Mouse (Mus musculus) intestine, embryonic 14.5 days (tissue): ENCODE data around the gene Plcb1. TPM values are rescaled to one million over a fixed set of nuclear protein-coding genes. Genes with fewer than 3 reads are reported as not detected.

Experiments used
- ATAC-seq: fragments of 200-750 bp; cut with Nextera tagmentation; replicated peaks from 2 replicates; pipeline ENCODE4 v1.8.0; 2017; ENCODE audit warnings: low read depth, moderate number of reproducible peaks, moderate TSS enrichment, moderate library complexity; ENCODE audit not compliant: low FRiP score, low TSS enrichment
- DNase-seq: peaks from one replicate; pipeline ENCODE4 v3.0.0-alpha.2; 2018; ENCODE audit warnings: low spot score
- H3K27ac ChIP-seq: fragments of 300-500 bp; sonication (generic); 2 replicates; pipeline ENCODE4 v1.5.1; 2014; ENCODE audit warnings: low read depth, mild to moderate bottlenecking, control low read depth
- H3K27me3 ChIP-seq: fragments of 300-500 bp; sonication (generic); replicated peaks from 2 replicates; pipeline ENCODE4 v1.6.1; 2014; ENCODE audit warnings: low read length, control low read depth; ENCODE audit not compliant: control insufficient read depth, insufficient read depth
- H3K36me3 ChIP-seq: fragments of 300-500 bp; sonication (generic); 2 replicates; pipeline ENCODE4 v1.6.1; 2014; ENCODE audit warnings: low read length, control low read depth; ENCODE audit not compliant: control insufficient read depth, insufficient read depth
- H3K4me1 ChIP-seq: fragments of 300-500 bp; sonication (generic); replicated peaks from 2 replicates; pipeline ENCODE4 v1.6.1; 2014; ENCODE audit warnings: low read length, control low read depth, mixed read lengths; ENCODE audit not compliant: control insufficient read depth, insufficient read depth
- H3K4me2 ChIP-seq: fragments of 300-500 bp; sonication (generic); 2 replicates; pipeline ENCODE4 v1.6.1; 2014; ENCODE audit warnings: low read length
- H3K4me3 ChIP-seq: fragments of 300-500 bp; sonication (generic); 2 replicates; pipeline ENCODE4 v1.5.1; 2014; ENCODE audit warnings: low read depth, low read length, control low read depth, mixed read lengths
- H3K9ac ChIP-seq: fragments of 300-500 bp; sonication (generic); 2 replicates; pipeline ENCODE4 v1.6.1; 2014; ENCODE audit warnings: mild to moderate bottlenecking, low read length
- H3K9me3 ChIP-seq: fragments of 300-500 bp; sonication (generic); 2 replicates; pipeline ENCODE4 v1.6.1; 2016; ENCODE audit warnings: low read length, control low read depth; ENCODE audit not compliant: control insufficient read depth
- WGBS: fragments of 180-500 bp; shearing (Covaris S2); extraction: QIAGEN DNeasy Blood & Tissue Kit; methylation state at CpG from one replicate; pipeline ENCODE4 v1.1.7; 2014; 5-methylcytosine and 5-hydroxymethylcytosine counted together
- polyA plus RNA-seq: library from polyadenylated mRNA; unstranded; fragments of >200 nt; fragmentation: Nextera tagmentation; extraction: Ambion mirVana; gene quantifications from 2 replicates; pipeline ENCODE4 v1.2.1, GENCODE M21; 2014

Plcb1 gene
- polyA plus RNA-seq, 1 experiment from 2014 or later = 14.0 TPM

DNA sequence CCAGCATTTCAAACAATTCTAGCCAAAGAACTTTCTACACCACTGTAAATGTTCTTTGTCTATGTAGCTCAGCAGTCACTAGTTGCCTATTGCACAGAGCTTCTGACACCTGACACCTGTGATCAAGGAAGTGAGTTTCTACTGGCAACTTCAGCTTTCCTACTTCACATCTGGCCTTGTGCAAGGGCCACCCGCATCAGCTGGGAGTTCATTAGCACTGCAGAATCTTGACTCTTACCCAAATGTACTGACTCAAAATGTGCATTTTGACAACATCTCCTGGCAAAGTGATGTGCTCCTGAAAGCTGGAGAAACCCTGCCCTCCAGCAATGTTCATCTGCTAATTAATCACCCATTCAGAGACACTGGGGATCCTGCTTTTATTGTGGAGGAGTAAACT is 232.4 kb downstream of the Plcb1 start:
- no peak overlapping the region for H3K4me3 ChIP-seq
- H3K9me3 ChIP-seq = no peaks in the 10 kb centered on the region
- no peaks in the 10 kb centered on the region for H3K27me3 ChIP-seq
- no peak overlapping the region for H3K27ac ChIP-seq
- DNase-seq = no peak
- H3K4me2 ChIP-seq = no peak overlapping the region
- 0 out of 2 replicates have a peak, but pooled peaks cover 3% of the 10 kb centered on the region for H3K4me1 ChIP-seq
- H3K9ac ChIP-seq = no peak overlapping the region
- ATAC-seq = no peak
- WGBS = 58% methylated on average over 1 of the region's 1 CpGs
- H3K36me3 ChIP-seq = no peaks in the 10 kb centered on the region

- ATAC-seq (no peak), DNase-seq (no peak)
- no peak overlapping the region for H3K4me2 ChIP-seq
- H3K36me3 ChIP-seq = no peaks in the 10 kb centered on the region
- H3K9me3 ChIP-seq = no peaks in the 10 kb centered on the region
- no peak overlapping the region for H3K4me3 ChIP-seq
- no peak overlapping the region for H3K9ac ChIP-seq
- WGBS = 72% methylated on average over 2 of the region's 2 CpGs
- no peak overlapping the region for H3K27ac ChIP-seq
- 0 out of 2 replicates have a peak, but pooled peaks cover 3% of the 10 kb centered on the region for H3K4me1 ChIP-seq
- H3K27me3 ChIP-seq = no peaks in the 10 kb centered on the region
Observed at GRCm38 (mm10) chr2:135018708-135019107, 232.8 kb downstream of the Plcb1 start.

- no peaks in the 10 kb centered on the region for H3K36me3 ChIP-seq
- H3K4me1 ChIP-seq = 0 out of 2 replicates have a peak, but pooled peaks cover 3% of the 10 kb centered on the region
- 87% methylated on average over 1 of the region's 1 CpGs for WGBS
- no peak overlapping the region for H3K4me2 ChIP-seq
- no peaks in the 10 kb centered on the region for H3K9me3 ChIP-seq
- no peak overlapping the region for H3K9ac ChIP-seq
- DNase-seq (no peak), ATAC-seq (no peak)
- H3K27me3 ChIP-seq = no peaks in the 10 kb centered on the region
- H3K4me3 ChIP-seq = no peak overlapping the region
- H3K27ac ChIP-seq = no peak overlapping the region
Observed at GRCm38 (mm10) chr2:135019588-135019987, 233.7 kb downstream of the Plcb1 start.

DNA sequence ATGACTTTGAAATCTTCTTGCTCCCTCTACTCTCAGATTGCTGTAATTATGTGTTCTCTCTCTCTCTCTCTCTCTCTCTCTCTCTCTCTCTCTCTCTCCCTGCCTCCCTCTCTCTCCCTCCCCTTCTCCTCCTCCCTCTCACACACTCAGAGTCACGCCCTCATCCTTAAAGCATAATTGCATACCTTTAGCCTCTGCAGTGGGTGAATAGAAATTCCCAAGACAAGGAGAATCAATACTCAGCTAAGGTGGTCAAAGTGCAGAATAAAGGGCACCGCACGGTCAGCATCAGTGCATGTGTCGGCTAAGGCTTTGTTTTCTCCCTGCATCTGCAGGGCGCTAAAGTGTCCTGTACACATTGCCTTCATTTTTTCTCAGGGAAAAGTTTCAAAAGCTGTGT is 243.4 kb downstream of the Plcb1 start:
- H3K4me1 ChIP-seq = peaks cover 8% of the 10 kb centered on the region; the same call in 1 of the 2 replicates
- H3K36me3 ChIP-seq = no peaks in the 10 kb centered on the region
- 0 out of 2 replicates have a peak overlapping the region, but pooled peaks have one; percentile 18 for H3K27ac ChIP-seq
- H3K27me3 ChIP-seq = no peaks in the 10 kb centered on the region
- peak; percentile 44; the same call in 1 of the 2 replicates for ATAC-seq
- DNase-seq = no peak
- H3K4me2 ChIP-seq = 0 out of 2 replicates have a peak overlapping the region, but pooled peaks have one; percentile 12
- H3K9ac ChIP-seq = no peak overlapping the region
- no peak overlapping the region for H3K4me3 ChIP-seq
- 29% methylated on average over 5 of the region's 5 CpGs for WGBS
- H3K9me3 ChIP-seq = no peaks in the 10 kb centered on the region

DNA sequence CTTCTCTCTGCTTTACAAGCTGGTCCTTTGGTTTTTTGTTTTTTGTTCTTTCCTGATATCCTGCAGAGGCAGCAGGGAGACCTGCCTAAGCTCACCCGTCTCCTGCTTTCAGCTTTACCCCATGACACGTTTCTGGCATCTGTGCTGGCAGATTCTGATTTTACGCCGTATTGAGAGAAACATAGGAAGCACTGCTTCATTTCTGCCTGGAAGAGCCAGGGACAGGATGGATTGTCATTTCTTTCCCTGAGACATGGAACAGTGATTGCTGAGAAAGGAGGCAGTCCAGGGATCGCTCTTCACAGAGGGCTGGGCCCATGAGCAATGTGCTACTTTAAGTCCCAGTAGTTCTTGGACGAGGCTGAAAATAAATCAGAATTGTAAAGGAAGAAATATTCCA is 243.8 kb downstream of the Plcb1 start:
- Histone ChIP-seq H3K9ac (no peak overlapping the region), H3K27ac (0 out of 2 replicates have a peak overlapping the region, but pooled peaks have one; percentile 18), H3K27me3 (no peaks in the 10 kb centered on the region), H3K4me2 (0 out of 2 replicates have a peak overlapping the region, but pooled peaks have one; percentile 12), H3K4me1 (peaks cover 8% of the 10 kb centered on the region; the same call in 1 of the 2 replicates), H3K9me3 (no peaks in the 10 kb centered on the region), H3K36me3 (no peaks in the 10 kb centered on the region), H3K4me3 (no peak overlapping the region)
- WGBS = 27% methylated on average over 6 of the region's 6 CpGs
- peak; percentile 82 for ATAC-seq
- DNase-seq = peak; percentile 59

DNA sequence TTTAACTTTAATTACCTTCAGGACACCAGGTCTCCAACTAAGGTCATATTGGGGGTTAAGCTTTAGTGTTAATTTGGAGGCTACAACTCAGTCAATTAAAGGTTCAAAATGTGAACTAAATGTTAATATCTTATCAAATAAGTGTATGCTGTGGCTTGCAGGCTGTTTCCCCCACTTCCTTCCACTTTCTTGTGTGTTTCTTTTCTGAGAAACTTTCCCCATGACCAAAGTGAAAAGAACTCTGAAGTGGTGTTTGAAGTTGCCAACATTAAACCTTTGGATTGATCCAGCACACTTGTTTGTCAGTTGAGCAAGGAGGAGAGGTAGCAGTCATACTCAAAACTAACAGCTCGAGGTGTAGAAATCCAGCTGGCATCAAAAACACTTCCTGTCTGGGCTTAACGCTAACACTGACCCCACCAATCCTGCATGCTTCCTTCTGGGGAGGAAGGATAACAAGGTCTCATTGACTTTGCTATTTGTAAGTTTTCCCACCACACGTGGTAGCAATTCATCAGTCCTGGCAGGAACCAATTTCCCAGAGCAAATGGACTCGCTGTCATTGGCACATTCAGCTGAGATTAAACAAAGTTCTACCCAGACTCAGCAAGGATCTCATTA is 249.9 kb downstream of the Plcb1 start:
- H3K9ac ChIP-seq = no peak overlapping the region

GRCm38 (mm10) chr2:135048791-135049190 is 262.9 kb downstream of the Plcb1 start:
- no peak overlapping the region for H3K4me2 ChIP-seq
- no peak overlapping the region for H3K4me3 ChIP-seq
- H3K27me3 ChIP-seq = no peaks in the 10 kb centered on the region
- H3K9ac ChIP-seq = no peak overlapping the region
- no peaks in the 10 kb centered on the region for H3K9me3 ChIP-seq
- no peak overlapping the region for H3K27ac ChIP-seq
- no peaks in the 10 kb centered on the region for H3K36me3 ChIP-seq
- ATAC-seq (no peak), DNase-seq (no peak)
- WGBS = 74% methylated on average over 2 of the region's 2 CpGs
- H3K4me1 ChIP-seq = no peaks in the 10 kb centered on the region

More for the DNA sequence above, 249.9 kb downstream of the Plcb1 start:
- no peak overlapping the region for H3K4me3 ChIP-seq
- 12% methylated on average over 4 of the region's 4 CpGs for WGBS
- DNase-seq (no peak), ATAC-seq (no peak)
- no peaks in the 10 kb centered on the region for H3K27me3 ChIP-seq
- H3K4me1 ChIP-seq = no peaks in the 10 kb centered on the region; the same call in 1 of the 2 replicates
- H3K27ac ChIP-seq = no peak overlapping the region
- no peak overlapping the region for H3K4me2 ChIP-seq
- no peaks in the 10 kb centered on the region for H3K36me3 ChIP-seq
- H3K9me3 ChIP-seq = no peaks in the 10 kb centered on the region

DNA sequence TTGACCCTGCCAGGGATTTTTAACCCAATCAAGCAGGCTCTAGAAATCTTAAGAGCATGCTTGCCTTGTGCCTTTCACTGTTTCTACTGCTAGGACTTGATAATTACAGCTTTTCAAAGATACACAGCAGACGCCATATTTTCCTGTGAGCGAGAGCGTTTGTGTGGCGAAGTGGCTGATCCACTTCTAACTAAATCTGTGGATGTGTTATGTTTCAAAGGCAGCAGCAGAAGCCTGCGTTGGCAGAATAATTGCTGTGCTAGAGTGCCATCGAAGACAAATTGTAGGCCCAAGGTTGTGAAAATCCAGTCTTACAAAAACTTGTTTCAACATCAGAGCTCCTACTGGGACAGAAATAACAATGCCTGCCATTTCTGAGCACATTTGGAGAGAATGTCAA is 263.4 kb downstream of the Plcb1 start:
- Histone ChIP-seq H3K27me3 (no peaks in the 10 kb centered on the region), H3K9ac (no peak overlapping the region), H3K4me1 (no peaks in the 10 kb centered on the region), H3K36me3 (no peaks in the 10 kb centered on the region), H3K27ac (no peak overlapping the region), H3K9me3 (no peaks in the 10 kb centered on the region), H3K4me3 (no peak overlapping the region), H3K4me2 (no peak overlapping the region)
- 51% methylated on average over 6 of the region's 6 CpGs for WGBS
- ATAC-seq = no peak
- no peak for DNase-seq
